Comparison of ENCODE assay signal across 8 mouse cellular contexts in the genomic region with DNA sequence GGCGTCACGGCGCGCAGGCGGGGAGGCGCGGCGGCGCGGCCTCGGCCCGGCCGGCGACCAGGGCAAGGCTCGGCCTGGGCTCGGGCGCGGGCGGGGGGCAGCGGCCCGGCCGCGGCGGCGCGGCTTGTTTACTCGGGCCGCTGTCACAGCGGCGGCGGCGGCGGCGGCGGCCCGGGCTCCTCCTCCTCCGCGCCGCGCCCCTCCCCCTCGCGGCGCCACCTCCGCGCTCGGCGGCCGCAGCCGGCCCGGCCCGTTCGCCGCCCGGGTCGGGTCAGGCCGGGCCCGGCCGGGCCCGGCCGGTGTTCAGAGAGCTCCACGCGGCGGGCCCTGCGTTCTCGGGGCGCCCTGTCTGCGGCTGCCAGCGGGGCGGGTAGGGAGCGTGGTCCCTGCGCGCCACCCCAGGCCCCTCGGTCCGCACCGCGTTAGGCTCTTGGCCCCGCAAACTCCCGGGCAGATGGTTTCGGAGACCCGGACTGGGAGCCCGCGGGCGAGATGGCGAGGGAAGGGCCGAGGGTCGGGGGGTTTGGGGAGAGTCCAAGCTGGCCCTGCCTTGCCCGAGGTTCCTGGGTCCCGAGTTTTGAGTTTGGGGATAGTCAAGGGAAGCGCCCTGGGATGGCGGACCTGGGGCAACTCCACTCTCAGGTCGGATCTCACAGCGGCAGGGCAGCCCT. TPM values are rescaled to one million over a fixed set of nuclear protein-coding genes. Genes with fewer than 3 reads are reported as not detected.
DNase-seq lines count a peak whose midpoint lies in the region; ATAC-seq and TF ChIP-seq lines count a peak whose summit lies in the region.

No protein-coding gene starts in this region.

- no peak for TF ChIP-seq CTCF in layer of hippocampus, adult 2 months (conservative IDR thresholded peaks at IDR 0.05)
- no peak for TF ChIP-seq CTCF in cerebellum, adult 2 months (IDR thresholded peaks at IDR 0.05; ENCODE audit: borderline replicate concordance, insufficient read depth, low read depth, low read length)

- 9% methylated on average over 88 of the region's 92 CpGs for WGBS in cerebellum, adult 2 months
- under 1% methylated on average over 45 of the region's 92 CpGs for WGBS in hindbrain, embryonic 15.5 days
- WGBS in liver, embryonic 11.5 days, result 1% methylated on average over 54 of the region's 92 CpGs

- peak overlapping the region; percentile 70 for H3K4me3 ChIP-seq in layer of hippocampus, adult 2 months
- H3K4me3 ChIP-seq in cerebellum, adult 2 months (replicated peaks; ENCODE audit: insufficient read depth, low read depth, low read length), result peak overlapping the region; percentile 99
- peak overlapping the region; percentile 89 for H3K4me3 ChIP-seq in hindbrain, embryonic 15.5 days
- H3K4me3 ChIP-seq in liver, embryonic 11.5 days (ENCODE audit: low read depth, low read length), result peak overlapping the region; percentile 90
- H3K4me3 ChIP-seq in myocyte, result peak overlapping the region; percentile 61

- H3K27ac ChIP-seq in layer of hippocampus, adult 2 months, result peak overlapping the region; percentile 95
- H3K27ac ChIP-seq in cerebellum, adult 2 months (ENCODE audit: insufficient read depth, low read length), result peak overlapping the region; percentile 99
- H3K27ac ChIP-seq in hindbrain, embryonic 15.5 days (replicated peaks), result peak overlapping the region; percentile 88
- peak overlapping the region; percentile 81 for H3K27ac ChIP-seq in liver, embryonic 11.5 days (ENCODE audit: low read depth, low read length)

- H3ac ChIP-seq in myocyte (ENCODE audit: control insufficient read depth, insufficient read length), result peak overlapping the region; percentile 97

- peak; percentile 81 for ATAC-seq in hindbrain, embryonic 15.5 days (ENCODE audit: low FRiP score, low read depth)
- ATAC-seq in liver, embryonic 11.5 days (replicated peaks; ENCODE audit: low FRiP score), result peak; percentile 67

- DNase-seq in layer of hippocampus, adult 2 months (ENCODE audit: low spot score in 2 of 2), result peak in 1 of 2 experiments; percentile 53
- DNase-seq in layer of hippocampus, adult 9-10 months (ENCODE audit: low spot score), result no peak
- peak; percentile 71 to 80 for DNase-seq in cerebellum, adult 2 months
- peak; percentile 35 for DNase-seq in forelimb bud, embryonic 11.5 days (ENCODE audit: low read depth, low spot score)
- peak; percentile 72 for DNase-seq in liver, embryonic 11.5 days (ENCODE audit: low spot score)
- DNase-seq in splenic B cell, adult 2 months (ENCODE audit: low read depth, low spot score), result peak; percentile 68

- H3K9ac ChIP-seq in hindbrain, embryonic 15.5 days, result peak overlapping the region; percentile 90
- peak overlapping the region; percentile 90 for H3K9ac ChIP-seq in liver, embryonic 11.5 days (ENCODE audit: low read depth, low read length)

- no peaks in the 10 kb centered on the region for H3K9me3 ChIP-seq in hindbrain, embryonic 15.5 days
- no peaks in the 10 kb centered on the region for H3K9me3 ChIP-seq in liver, embryonic 11.5 days (ENCODE audit: control insufficient read depth, low read length)

- H3K4me1 ChIP-seq in cerebellum, adult 2 months (ENCODE audit: control insufficient read depth, insufficient read depth, low read length), result peaks cover 21% of the 10 kb centered on the region
- peaks cover 42% of the 10 kb centered on the region for H3K4me1 ChIP-seq in hindbrain, embryonic 15.5 days (replicated peaks)
- peaks cover 27% of the 10 kb centered on the region for H3K4me1 ChIP-seq in liver, embryonic 11.5 days (replicated peaks; ENCODE audit: control insufficient read depth, insufficient read depth, low read length)

- H3K36me3 ChIP-seq in hindbrain, embryonic 15.5 days, result peaks cover 3% of the 10 kb centered on the region; the same call in 1 of the 2 replicates
- H3K36me3 ChIP-seq in liver, embryonic 11.5 days (ENCODE audit: control insufficient read depth, insufficient read depth, low read length), result peaks cover 3% of the 10 kb centered on the region; the same call in 1 of the 2 replicates
- H3K36me3 ChIP-seq in myocyte (ENCODE audit: control insufficient read depth, insufficient read depth), result no peaks in the 10 kb centered on the region
- H3K36me3 ChIP-seq in splenic B cell, adult 2 months (ENCODE audit: control insufficient read depth, insufficient read depth, low read length, poor library complexity, severe bottlenecking), result no peaks in the 10 kb centered on the region

- peak overlapping the region; percentile 82 for H3K4me2 ChIP-seq in hindbrain, embryonic 15.5 days
- peak overlapping the region; percentile 97 for H3K4me2 ChIP-seq in liver, embryonic 11.5 days
- H3K4me2 ChIP-seq in myocyte (ENCODE audit: low read depth), result peak overlapping the region; percentile 94

- TF ChIP-seq POLR2A in cerebellum, adult 2 months (IDR thresholded peaks at IDR 0.05; ENCODE audit: borderline replicate concordance, insufficient read depth, low read length), result no peak
- TF ChIP-seq POLR2A in myocyte (IDR thresholded peaks at IDR 0.05; ENCODE audit: insufficient read length, low read depth), result peak; percentile 68

- H3K27me3 ChIP-seq in cerebellum, adult 2 months (ENCODE audit: control insufficient read depth, insufficient read depth, low read length), result no peaks in the 10 kb centered on the region
- no peaks in the 10 kb centered on the region for H3K27me3 ChIP-seq in hindbrain, embryonic 15.5 days
- peaks cover 13% of the 10 kb centered on the region; the same call in 1 of the 2 replicates for H3K27me3 ChIP-seq in liver, embryonic 11.5 days (replicated peaks; ENCODE audit: control insufficient read depth, insufficient read depth, low read length)
- no peaks in the 10 kb centered on the region for H3K27me3 ChIP-seq in myocyte (ENCODE audit: control insufficient read depth, insufficient read depth, insufficient read length)
- no peaks in the 10 kb centered on the region for H3K27me3 ChIP-seq in splenic B cell, adult 2 months (ENCODE audit: control insufficient read depth, insufficient read depth, low read length, poor library complexity, severe bottlenecking)

- peaks cover 38% of the 10 kb centered on the region for H3K79me2 ChIP-seq in myocyte (ENCODE audit: control insufficient read depth, insufficient read depth)

TF ChIP-seq in myocyte, 11 proteins besides CTCF, POLR2A, EP300 and RAD21:
- peak; percentile 46 for TF ChIP-seq POLR2AphosphoS2 (IDR thresholded peaks at IDR 0.05; ENCODE audit: insufficient read length, low read depth)
- no peak for TF ChIP-seq MYOD1 (IDR thresholded peaks at IDR 0.05; ENCODE audit: control insufficient read depth in 1 of 3, insufficient read length in 2 of 3, low read depth in 2 of 3)
- no peak for TF ChIP-seq TCF3 (IDR thresholded peaks at IDR 0.05; ENCODE audit: insufficient read length, low read depth)
- no peak for TF ChIP-seq SRF (IDR thresholded peaks at IDR 0.05; ENCODE audit: control insufficient read depth, insufficient read length, low read depth)
- no peak for TF ChIP-seq REST (IDR thresholded peaks at IDR 0.05; ENCODE audit: insufficient read depth, insufficient read length)

RNA-seq across cellular contexts. Expression of gene Furin, which starts 2.5 kb away (rescaled TPM):
- total RNA-seq in layer of hippocampus, adult 2 months (2021), result 10 to 100 TPM; 39.4 to 40.6 TPM
- 34.4 and 37.3 TPM in 2 replicates for polyA plus RNA-seq in cerebellum, adult 2 months (2012; rRNA removed)
- polyA plus RNA-seq in hindbrain, embryonic 15.5 days (2015; fragmentation: Nextera tagmentation; extraction: Ambion mirVana), result 5.9 and 6.4 TPM in 2 replicates
- polyA plus RNA-seq in liver, embryonic 11.5 days (2014; fragmentation: Nextera tagmentation; extraction: Ambion mirVana), result 8.3 and 10.4 TPM in 2 replicates
- polyA plus RNA-seq in myocyte (2012; fragmentation: generic; extraction: Trizol), result 64.1 TPM

RNA-seq across cellular contexts. Expression of gene Fes, which starts 15.0 kb away (rescaled TPM):
- total RNA-seq in layer of hippocampus, adult 2 months (2021), result 1 to 10 TPM; 5.0 to 5.7 TPM
- 4.2 and 4.9 TPM in 2 replicates for polyA plus RNA-seq in cerebellum, adult 2 months (2012; rRNA removed)
- polyA plus RNA-seq in hindbrain, embryonic 15.5 days (2015; fragmentation: Nextera tagmentation; extraction: Ambion mirVana), result 3.7 and 5.0 TPM in 2 replicates
- polyA plus RNA-seq in liver, embryonic 11.5 days (2014; fragmentation: Nextera tagmentation; extraction: Ambion mirVana), result 15.2 and 16.4 TPM in 2 replicates
- 0.54 TPM for polyA plus RNA-seq in myocyte (2012; fragmentation: generic; extraction: Trizol)

RNA-seq across cellular contexts. Expression of gene Man2a2, which starts 31.6 kb away (rescaled TPM):
- 100 to 1,000 TPM; 169 to 178 TPM for total RNA-seq in layer of hippocampus, adult 2 months (2021)
- 167 and 188 TPM in 2 replicates for polyA plus RNA-seq in cerebellum, adult 2 months (2012; rRNA removed)
- 26.5 and 27.2 TPM in 2 replicates for polyA plus RNA-seq in hindbrain, embryonic 15.5 days (2015; fragmentation: Nextera tagmentation; extraction: Ambion mirVana)
- 9.4 and 12.4 TPM in 2 replicates for polyA plus RNA-seq in liver, embryonic 11.5 days (2014; fragmentation: Nextera tagmentation; extraction: Ambion mirVana)
- 35.7 TPM for polyA plus RNA-seq in myocyte (2012; fragmentation: generic; extraction: Trizol)

RNA-seq across cellular contexts. Expression of gene Hddc3, which starts 59.9 kb away (rescaled TPM):
- total RNA-seq in layer of hippocampus, adult 2 months (2021), result 10 to 100 TPM; 45.5 to 46.6 TPM
- polyA plus RNA-seq in cerebellum, adult 2 months (2012; rRNA removed), result 57.7 and 61.0 TPM in 2 replicates
- 21.9 and 22.7 TPM in 2 replicates for polyA plus RNA-seq in hindbrain, embryonic 15.5 days (2015; fragmentation: Nextera tagmentation; extraction: Ambion mirVana)
- polyA plus RNA-seq in liver, embryonic 11.5 days (2014; fragmentation: Nextera tagmentation; extraction: Ambion mirVana), result 9.7 and 10.5 TPM in 2 replicates
- 83.3 TPM for polyA plus RNA-seq in myocyte (2012; fragmentation: generic; extraction: Trizol)
